In the genomic region with DNA sequence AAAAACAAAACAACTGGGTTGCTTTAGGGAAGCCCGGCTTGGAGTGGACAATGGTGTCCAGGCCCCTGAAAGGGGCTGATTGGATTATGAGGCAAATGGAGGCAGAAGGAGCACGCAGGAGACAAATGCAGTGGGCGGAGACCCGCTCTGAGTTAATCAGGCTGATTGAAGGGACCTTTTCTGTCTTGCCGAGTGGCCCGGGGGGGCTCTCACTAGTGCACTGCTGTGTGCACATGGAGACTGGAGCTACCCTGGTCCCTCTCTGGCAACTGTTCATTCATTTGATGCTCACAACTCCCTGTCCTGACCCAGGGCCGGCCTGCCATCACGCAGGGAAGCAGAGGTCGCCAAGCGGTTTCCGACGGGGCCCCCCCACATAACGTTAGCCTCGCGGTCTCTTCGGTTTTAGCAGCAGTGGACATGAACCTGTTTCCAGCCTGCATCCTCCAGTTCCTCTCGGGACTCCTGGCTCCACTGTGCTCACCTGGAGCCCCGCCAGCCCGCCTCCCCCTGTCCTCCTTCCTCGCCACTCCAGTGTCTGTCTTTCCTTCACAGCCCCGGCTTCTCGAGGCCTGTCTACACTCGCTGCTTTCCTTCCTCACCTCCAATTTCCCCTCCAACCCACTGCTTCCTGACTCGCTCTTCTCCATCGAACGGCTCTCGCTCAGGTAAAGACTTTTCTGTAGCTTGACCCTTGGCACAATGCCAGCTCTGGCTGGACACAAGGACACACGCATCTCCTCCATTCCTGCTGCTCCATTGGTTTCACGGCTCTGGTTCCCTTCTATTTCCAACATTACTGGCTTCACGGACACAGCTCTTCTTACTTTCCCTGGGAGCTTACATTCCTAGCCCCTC, we compare ENCODE assay signal across 13 mouse cellular contexts. TPM values are rescaled to one million over a fixed set of nuclear protein-coding genes. Genes with fewer than 3 reads are reported as not detected.
DNase-seq lines count a peak whose midpoint lies in the region; ATAC-seq lines count a peak whose summit lies in the region.
"Had no signal": no experiment of that assay in that cellular context is flagged by ENCODE, and none has a peak within 500 bp of the region (broad histone marks: within the 10 kb centered on the region; RNA-seq: fewer than 3 reads in every experiment).

No protein-coding gene starts in this region.

- H3K9me3 ChIP-seq in lung, embryonic 16.5 days (ENCODE audit: control insufficient read depth, low read length), result peaks cover 14% of the 10 kb centered on the region
- peaks cover 4% of the 10 kb centered on the region for H3K9me3 ChIP-seq in embryonic facial prominence, embryonic 11.5 days (replicated peaks; ENCODE audit: control insufficient read depth, low read length)
- H3K9me3 ChIP-seq in hindbrain, embryonic 16.5 days (ENCODE audit: control insufficient read depth, low read length), result peaks cover 5% of the 10 kb centered on the region

- no peak overlapping the region for H3K9ac ChIP-seq in lung, embryonic 16.5 days (ENCODE audit: low read length)
- H3K9ac ChIP-seq in embryonic facial prominence, embryonic 11.5 days (replicated peaks; ENCODE audit: low read length), result peak overlapping the region; percentile 32; the same call in 1 of the 2 replicates
- no peak overlapping the region for H3K9ac ChIP-seq in hindbrain, embryonic 16.5 days (ENCODE audit: low read depth, low read length)
- H3K9ac ChIP-seq: heart, embryonic 15.5 days; lung, embryonic 14.5 days had no signal

- no peak for DNase-seq in lung, postnatal 25 days (ENCODE audit: low spot score)
- peak; percentile 27 for DNase-seq in cerebellum, adult 9-11 months
- DNase-seq in embryonic facial prominence, embryonic 11.5 days (ENCODE audit: low spot score), result peak; percentile 57
- DNase-seq in adipocyte (ENCODE audit: low spot score), result no peak
- no peak for DNase-seq in spleen, postnatal 4 days (ENCODE audit: low spot score in 2 of 2)
- DNase-seq in ovary, postnatal 14 days (ENCODE audit: low spot score), result no peak
- DNase-seq: kidney, adult 9 months; lung, embryonic 14.5 days; right cerebral cortex, postnatal 25 days; thymus, postnatal 25 days had no signal

- 0 out of 2 replicates have a peak overlapping the region, but pooled peaks have one; percentile 13 for H3K27ac ChIP-seq in lung, embryonic 16.5 days (ENCODE audit: low read length)
- peak overlapping the region; percentile 47; the same call in 1 of the 2 replicates for H3K27ac ChIP-seq in embryonic facial prominence, embryonic 11.5 days (replicated peaks; ENCODE audit: low read depth, low read length)
- H3K27ac ChIP-seq in hindbrain, embryonic 16.5 days (ENCODE audit: low read depth, low read length), result no peak overlapping the region
- H3K27ac ChIP-seq: heart, embryonic 15.5 days had no signal

- no peak for ATAC-seq in lung, embryonic 16.5 days (ENCODE audit: low read depth)
- 0 out of 2 replicates have a peak, but pooled peaks have one; percentile 60 for ATAC-seq in embryonic facial prominence, embryonic 11.5 days (replicated peaks; ENCODE audit: insufficient number of reproducible peaks, low FRiP score, low TSS enrichment, low read depth)
- no peak for ATAC-seq in hindbrain, embryonic 16.5 days

- no peak overlapping the region for H3K4me3 ChIP-seq in lung, embryonic 16.5 days (ENCODE audit: low read length)
- H3K4me3 ChIP-seq in embryonic facial prominence, embryonic 11.5 days (ENCODE audit: low read depth, low read length), result no peak overlapping the region
- H3K4me3 ChIP-seq in hindbrain, embryonic 16.5 days (ENCODE audit: low read length), result no peak overlapping the region
- H3K4me3 ChIP-seq: heart, embryonic 15.5 days had no signal

- H3K27me3 ChIP-seq in lung, embryonic 16.5 days (ENCODE audit: control insufficient read depth, insufficient read depth, low read depth, low read length), result no peaks in the 10 kb centered on the region
- H3K27me3 ChIP-seq in embryonic facial prominence, embryonic 11.5 days (ENCODE audit: control insufficient read depth, insufficient read depth, low read length), result no peaks in the 10 kb centered on the region
- H3K27me3 ChIP-seq in hindbrain, embryonic 16.5 days (replicated peaks; ENCODE audit: control insufficient read depth, insufficient read depth, low read length), result no peaks in the 10 kb centered on the region
- H3K27me3 ChIP-seq: heart, embryonic 15.5 days had no signal

- no peak overlapping the region for H3K4me2 ChIP-seq in lung, embryonic 16.5 days (ENCODE audit: low read depth, low read length)
- H3K4me2 ChIP-seq in embryonic facial prominence, embryonic 11.5 days (ENCODE audit: low read depth, low read length), result no peak overlapping the region
- peak overlapping the region; percentile 27 for H3K4me2 ChIP-seq in hindbrain, embryonic 16.5 days (ENCODE audit: low read length)
- H3K4me2 ChIP-seq: heart, embryonic 15.5 days; lung, embryonic 14.5 days had no signal

- H3K4me1 ChIP-seq in lung, embryonic 16.5 days (replicated peaks; ENCODE audit: control insufficient read depth, insufficient read depth, low read length), result peaks cover 14% of the 10 kb centered on the region
- peaks cover 2% of the 10 kb centered on the region; the same call in 1 of the 2 replicates for H3K4me1 ChIP-seq in embryonic facial prominence, embryonic 11.5 days (ENCODE audit: control insufficient read depth, insufficient read depth, low read length)
- peaks cover 8% of the 10 kb centered on the region for H3K4me1 ChIP-seq in hindbrain, embryonic 16.5 days (ENCODE audit: control insufficient read depth, insufficient read depth, low read depth, low read length)
- H3K4me1 ChIP-seq: heart, embryonic 15.5 days had no signal

- H3K36me3 ChIP-seq in lung, embryonic 16.5 days (ENCODE audit: control insufficient read depth, insufficient read depth, low read length), result peaks cover 13% of the 10 kb centered on the region
- H3K36me3 ChIP-seq in embryonic facial prominence, embryonic 11.5 days (replicated peaks; ENCODE audit: control insufficient read depth, insufficient read depth, low read depth, low read length), result no peaks in the 10 kb centered on the region; the same call in 1 of the 2 replicates
- H3K36me3 ChIP-seq in hindbrain, embryonic 16.5 days (ENCODE audit: control insufficient read depth, insufficient read depth, low read length), result peaks cover 13% of the 10 kb centered on the region
- H3K36me3 ChIP-seq: heart, embryonic 15.5 days had no signal

- 64% methylated on average over 30 of the region's 30 CpGs for WGBS in lung, embryonic 16.5 days
- 44% methylated on average over 30 of the region's 30 CpGs for WGBS in embryonic facial prominence, embryonic 11.5 days
- 47% methylated on average over 30 of the region's 30 CpGs for WGBS in hindbrain, embryonic 16.5 days

RNA-seq across cellular contexts. Expression of a gene that starts 54.0 kb away (rescaled TPM):
- polyA plus RNA-seq in lung, embryonic 16.5 days (2015; fragmentation: Nextera tagmentation; extraction: Ambion mirVana), result 1.0 and 1.6 TPM in 2 replicates
- polyA plus RNA-seq in embryonic facial prominence, embryonic 11.5 days (2014; fragmentation: Nextera tagmentation; extraction: Ambion mirVana), result 0.84 and 0.89 TPM in 2 replicates
- 1.7 and 2.2 TPM in 2 replicates for polyA plus RNA-seq in hindbrain, embryonic 16.5 days (2015; fragmentation: Nextera tagmentation; extraction: Ambion mirVana)

Comparison
In these comparisons a context has a peak if more than half of its experiments do, and no peak if none do; other contexts are left out.
1. DNase-seq: peak in cerebellum, adult 9-11 months (single experiment) and embryonic facial prominence, embryonic 11.5 days (single experiment); none in lung, postnatal 25 days (single experiment), adipocyte (single experiment), spleen, postnatal 4 days (0 of 2) and ovary, postnatal 14 days (single experiment).